Mouse (Mus musculus) induced T-regulatory cell, adult 2 months (primary cell): Measurements from ENCODE around the gene Hspb9.

Source experiments
- DNase-seq: peaks from one replicate; pipeline ENCODE4 v3.0.0-alpha.2; 2012; ENCODE audit warnings: low read depth

The Hspb9 gene

DNA sequence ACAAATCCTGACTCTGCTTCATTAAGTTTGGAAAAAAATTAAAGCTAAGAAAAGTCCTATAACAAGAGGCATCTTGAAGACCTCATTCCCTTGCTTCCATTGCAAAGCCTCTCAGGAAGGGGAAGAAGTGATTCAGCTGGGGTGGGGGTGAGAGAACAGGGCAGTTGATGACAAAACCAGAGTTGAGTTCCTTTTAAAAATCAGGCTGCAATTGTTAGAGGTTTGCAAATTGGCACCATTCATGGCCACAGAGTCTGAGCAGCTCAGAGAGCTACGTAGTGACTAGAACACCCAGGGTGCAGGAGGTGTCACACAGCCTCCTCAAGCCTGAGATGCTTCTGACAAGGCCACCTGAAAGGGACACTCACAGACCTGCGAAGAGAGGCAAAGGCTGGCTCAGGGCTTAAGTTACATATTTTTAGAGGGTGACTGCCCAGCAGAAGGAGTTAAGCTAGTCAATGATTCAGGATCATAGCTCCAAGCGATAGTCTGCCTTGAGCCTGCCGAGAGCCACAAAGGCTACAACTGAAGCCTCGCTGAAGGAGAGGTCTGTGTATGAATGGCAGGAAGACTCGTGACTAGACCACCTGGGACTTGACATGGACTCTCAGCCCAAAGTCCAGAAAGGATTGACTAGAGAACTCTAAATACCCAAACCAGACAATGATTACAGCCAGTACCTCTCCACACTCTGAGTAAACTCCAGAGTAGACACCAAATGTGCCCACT, 17.0 kb downstream of the Hspb9 start:
- no peak for DNase-seq

DNA sequence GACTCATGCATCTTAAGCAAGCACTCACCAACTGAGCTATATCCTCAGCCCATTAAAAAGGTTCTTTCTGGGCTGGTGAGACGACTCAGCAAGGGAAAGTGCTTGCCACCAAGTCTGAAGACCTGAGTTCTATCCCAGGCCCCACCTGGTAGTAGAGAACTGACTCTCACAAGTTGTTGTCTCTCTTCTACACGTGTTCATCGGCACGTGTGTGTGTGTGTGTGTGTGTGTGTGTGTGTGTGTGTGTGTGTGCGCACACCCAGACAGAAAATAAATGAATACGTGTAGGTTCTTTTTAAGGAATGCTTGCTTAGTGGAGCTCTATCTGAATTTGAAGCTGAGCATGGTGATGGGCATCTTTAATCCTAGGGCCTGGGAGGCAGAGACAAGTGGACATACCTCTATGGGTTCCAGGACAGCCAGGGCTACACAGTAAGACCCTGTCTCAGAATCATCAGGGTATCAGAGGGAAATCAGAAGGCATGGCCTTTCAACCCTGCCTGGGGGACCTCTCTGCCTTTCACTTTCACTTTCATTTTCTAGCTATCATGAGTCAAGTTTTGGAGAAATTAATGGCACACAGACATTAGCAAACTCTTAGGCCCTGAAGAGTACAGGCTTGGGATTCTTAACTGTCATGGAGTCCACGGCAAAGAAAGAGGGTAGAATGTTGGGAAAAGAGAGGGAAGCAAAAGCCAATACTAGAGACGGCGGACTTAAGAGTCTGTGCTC, 21.6 kb downstream of the Hspb9 start:
- DNase-seq = peak; percentile 83

GRCm38 (mm10) chr11:100735954-100736745, 22.5 kb downstream of the Hspb9 start:
- DNase-seq = peak; percentile 62

DNA sequence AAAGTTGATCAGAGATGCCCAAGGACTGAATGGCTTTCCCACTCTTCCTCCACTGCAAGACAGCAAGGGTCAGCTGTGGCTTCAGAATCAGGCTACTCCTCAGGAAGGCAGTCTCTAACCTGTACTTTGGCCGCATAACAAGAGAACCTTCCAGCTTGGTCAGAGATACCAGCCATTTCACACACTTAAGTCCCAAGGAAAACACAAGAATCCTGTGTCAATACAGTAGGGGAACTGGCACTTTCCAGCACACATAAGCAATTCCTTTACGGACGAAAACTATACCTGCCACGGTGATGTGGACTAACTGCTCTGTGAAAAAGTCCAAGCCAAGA, 23.1 kb downstream of the Hspb9 start:
- DNase-seq = no peak

DNA sequence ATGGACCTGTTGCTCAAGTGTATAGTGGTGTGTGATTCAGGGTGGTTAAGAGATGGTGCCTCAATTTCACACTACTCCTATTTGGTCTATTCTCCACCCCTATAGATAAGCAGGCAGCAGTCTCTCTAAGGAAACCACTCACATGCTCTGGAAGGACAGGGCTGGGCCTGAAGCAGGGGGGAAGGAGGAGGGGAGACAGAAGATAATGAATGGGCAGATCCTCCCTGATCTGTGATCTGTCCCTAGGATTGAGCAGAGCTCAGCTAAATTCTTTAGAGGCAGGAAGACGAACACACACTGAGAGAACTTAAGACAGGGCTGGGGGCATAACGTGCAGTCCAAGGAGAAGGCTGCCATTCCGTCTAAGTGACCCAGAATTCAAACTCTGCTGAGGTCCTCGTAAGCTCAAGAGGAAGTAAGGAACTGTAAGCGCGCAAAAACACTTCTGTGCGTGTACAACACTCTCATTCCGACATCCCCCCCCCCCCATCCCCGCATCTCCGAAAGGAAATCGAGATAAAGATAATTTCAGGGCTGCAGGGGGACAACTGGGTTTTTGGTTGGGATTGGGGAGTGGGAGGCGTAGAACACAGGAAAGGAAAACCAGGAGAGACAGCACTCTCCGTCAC, 23.6 kb downstream of the Hspb9 start:
- DNase-seq = peak; percentile 55

DNA sequence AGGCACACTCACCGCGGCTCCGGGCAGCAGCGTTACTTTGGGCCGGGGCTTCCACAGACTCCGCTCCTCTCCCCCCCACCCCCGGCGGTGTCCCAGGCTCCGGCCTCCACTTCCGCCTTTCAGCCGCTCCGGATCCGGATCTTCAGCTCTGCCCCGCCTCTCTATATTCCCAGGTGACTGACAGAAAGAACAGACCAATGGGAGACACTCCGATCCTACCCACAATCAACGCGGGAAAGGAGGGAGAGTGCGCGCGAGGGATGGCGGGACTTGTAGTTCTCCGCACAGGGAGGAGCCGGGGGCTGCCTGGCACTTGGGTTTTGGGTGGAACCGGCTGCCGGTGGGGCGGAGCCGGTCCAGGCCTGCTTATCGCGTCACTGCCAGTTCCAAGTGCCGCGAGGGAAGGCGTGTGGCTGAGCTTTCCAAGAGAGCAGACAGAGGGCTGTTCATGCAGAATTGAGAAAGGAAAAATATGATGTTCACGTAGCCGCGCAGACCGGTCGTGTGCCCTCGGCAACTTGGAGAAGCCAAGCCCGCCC, 24.5 kb downstream of the Hspb9 start, which contains the start of gene Rab5c:
Gene Rab5c, minus strand, starts transcription at position 150 of the 539 bp plus-strand sequence.
- DNase-seq = peak; percentile 99

- DNase-seq = no peak
Observed at GRCm38 (mm10) chr11:100738749-100739148, 25.1 kb downstream of the Hspb9 start.

DNA sequence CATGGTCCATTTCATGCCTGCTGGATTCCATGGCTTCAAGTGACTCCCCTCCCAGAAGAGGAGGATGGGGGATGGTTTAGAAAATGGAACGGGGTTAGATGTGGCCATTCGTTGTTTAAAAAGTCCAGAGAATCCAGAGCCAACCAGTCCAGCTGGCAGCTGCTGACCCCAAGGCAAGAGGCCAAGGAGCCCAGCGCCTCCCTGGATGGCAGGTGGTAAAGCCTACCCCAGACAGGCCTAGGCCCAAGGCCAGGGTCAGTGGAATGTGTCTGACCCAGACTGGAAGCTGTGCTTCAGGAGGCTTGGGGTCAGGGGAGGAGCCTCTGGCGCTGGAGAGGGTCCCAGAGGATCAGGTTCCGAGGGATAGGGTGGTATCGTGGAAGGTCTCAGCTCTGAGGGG, 27.7 kb downstream of the Hspb9 start:
- DNase-seq = no peak

DNA sequence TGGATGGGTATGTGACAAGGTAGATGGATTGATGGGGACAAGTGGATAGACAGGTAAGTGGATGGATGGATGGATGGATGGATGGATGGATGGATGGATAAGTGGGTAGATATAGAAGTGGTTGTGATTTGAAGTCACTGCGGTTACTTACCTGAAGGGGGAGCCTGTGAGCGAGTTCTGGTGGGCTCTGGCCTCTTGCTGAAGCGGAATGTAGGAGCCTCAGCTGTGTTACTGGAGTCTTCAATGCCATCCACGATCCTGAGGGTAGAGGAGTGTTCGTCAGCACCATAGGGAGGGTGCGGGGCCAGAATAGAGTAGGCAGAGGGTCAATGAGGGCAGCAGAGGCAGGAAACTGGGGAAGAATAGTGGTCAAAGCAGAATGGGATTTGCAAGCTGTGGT, 31.4 kb downstream of the Hspb9 start:
- peak; percentile 79 for DNase-seq

GRCm38 (mm10) chr11:100746546-100746945, 32.9 kb downstream of the Hspb9 start:
- DNase-seq = no peak

GRCm38 (mm10) chr11:100747114-100747513, 33.5 kb downstream of the Hspb9 start:
- no peak for DNase-seq

- no peak for DNase-seq
Observed at GRCm38 (mm10) chr11:100748620-100749019, 35.0 kb downstream of the Hspb9 start.

DNA sequence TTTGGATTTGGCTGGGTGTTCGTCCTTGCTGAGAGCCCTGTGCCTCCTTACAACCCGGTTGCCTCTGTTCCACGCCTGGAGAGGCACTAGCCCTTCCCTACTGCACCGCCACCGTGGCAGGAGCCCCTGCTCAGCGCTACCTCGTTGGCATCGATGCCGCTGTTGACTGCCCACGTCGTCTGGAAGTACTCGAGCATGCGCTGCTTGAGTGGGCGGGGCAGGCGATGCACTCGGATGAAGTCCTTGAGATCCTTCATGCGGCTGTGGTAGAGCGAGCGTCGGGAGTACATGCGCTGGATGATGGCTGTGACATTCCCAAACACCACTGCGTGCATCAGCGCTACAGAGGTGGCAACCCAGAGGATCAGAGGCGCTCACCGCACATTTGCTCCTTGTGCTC, 35.8 kb downstream of the Hspb9 start:
- no peak for DNase-seq

DNA sequence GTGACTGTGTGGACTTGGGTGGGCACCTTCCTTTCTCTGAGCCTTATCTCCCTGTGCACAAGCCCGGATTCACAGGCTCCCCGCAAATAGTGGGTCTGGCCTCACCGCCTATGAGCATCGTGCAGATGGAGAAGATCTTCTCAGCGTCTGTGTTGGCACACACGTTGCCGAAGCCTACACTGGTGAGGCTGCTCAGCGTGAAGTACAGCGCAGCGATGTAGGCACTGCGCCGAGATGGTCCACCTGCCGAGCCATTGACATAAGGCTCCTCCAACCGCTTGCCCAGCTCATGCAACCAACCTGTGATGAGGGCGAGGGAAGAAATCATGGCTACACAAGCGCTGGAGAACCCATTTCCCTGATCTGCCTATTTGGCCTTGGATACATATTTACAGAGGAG, 36.5 kb downstream of the Hspb9 start:
- DNase-seq = no peak

DNA sequence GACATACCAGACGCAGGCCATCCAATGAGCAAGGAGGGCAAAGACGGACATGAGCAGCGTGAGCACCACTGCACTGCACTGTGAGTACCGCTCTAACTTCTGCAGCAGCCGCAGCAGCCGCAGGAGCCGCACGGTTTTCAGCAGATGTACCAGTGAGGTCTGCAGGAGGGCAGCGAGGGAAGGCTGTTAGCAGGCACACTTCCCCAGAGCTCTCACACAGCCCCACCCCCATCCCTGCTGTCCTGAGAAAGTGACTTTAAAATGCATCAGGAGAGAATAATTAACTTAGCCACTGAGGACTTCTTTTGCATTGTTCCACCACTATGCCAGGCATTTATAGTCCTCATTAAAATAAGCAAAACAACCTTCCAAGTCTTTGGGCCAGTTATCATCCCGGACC, 38.6 kb downstream of the Hspb9 start:
- DNase-seq = no peak

DNA sequence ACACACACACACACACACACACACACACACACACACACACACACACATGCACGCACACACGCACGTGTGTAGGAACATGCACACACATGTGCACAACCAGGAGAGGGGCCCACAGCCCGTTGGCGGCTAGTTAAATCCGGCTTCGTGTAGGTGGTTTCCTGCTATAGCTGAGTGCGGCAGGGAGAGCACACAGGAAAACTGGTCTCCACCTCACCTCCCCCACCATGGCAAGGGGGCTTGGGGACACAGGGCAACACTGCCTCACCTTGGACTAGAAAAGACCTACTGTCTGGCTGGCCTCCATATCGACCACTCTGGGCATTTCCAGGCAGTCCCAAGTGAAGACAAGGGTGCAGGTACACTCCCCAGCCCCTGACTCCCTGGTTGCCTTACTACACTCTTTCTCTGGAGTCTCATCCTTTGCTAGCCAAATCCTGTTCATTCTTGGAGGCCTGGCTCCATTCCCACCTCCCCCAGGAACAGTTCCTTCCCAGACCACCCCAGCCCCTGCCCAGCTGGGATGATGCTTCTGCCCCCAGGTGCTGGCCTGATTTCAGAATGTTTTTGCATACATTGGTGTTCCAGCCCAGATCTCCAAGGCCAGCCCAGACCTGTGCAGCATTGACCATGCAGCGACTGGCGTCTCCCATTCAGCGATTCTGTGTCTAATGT, 40.5 kb downstream of the Hspb9 start:
- no peak for DNase-seq

- no peak for DNase-seq
Observed at GRCm38 (mm10) chr11:100754693-100755057, 41.0 kb downstream of the Hspb9 start.

DNA sequence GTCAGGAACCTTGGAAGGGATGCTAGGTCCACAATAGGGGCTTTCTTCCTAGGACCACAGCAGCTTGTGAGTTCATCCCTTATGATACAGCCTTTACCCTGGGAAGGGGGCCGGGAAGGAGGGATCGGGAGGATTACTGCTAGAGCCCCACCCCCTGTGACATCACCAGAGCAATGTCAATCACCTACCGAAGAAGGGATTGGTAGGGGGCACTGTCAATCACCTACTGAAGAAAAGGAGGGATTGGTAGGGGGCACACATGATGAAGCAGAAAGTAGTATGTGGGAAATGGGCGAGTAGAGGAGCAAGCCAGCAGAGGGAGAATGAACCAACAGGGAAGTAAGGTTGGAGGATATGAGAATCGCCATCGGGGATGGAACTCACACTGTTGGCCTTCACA, 42.8 kb downstream of the Hspb9 start:
- DNase-seq = no peak

DNA sequence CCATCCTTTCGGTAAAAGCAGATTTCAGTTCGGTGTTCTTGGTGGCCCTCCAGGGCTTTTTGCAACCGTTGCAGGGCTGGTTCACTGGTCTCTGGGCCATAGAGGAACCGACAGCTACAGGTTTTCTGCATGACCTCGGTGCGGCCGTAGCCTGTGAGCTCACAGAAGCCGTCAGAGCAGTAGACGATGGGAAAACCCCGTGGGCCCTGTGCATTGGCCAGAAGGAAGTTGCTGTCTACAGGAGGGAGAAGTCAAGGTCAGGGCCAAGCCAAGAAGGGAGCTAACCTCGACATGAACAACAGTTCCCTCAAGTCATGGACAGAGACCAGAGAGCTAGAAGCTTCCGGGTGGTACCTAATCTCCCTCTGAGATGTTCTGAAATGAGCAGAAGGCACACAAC, 43.9 kb downstream of the Hspb9 start:
- DNase-seq = peak; percentile 45

DNA sequence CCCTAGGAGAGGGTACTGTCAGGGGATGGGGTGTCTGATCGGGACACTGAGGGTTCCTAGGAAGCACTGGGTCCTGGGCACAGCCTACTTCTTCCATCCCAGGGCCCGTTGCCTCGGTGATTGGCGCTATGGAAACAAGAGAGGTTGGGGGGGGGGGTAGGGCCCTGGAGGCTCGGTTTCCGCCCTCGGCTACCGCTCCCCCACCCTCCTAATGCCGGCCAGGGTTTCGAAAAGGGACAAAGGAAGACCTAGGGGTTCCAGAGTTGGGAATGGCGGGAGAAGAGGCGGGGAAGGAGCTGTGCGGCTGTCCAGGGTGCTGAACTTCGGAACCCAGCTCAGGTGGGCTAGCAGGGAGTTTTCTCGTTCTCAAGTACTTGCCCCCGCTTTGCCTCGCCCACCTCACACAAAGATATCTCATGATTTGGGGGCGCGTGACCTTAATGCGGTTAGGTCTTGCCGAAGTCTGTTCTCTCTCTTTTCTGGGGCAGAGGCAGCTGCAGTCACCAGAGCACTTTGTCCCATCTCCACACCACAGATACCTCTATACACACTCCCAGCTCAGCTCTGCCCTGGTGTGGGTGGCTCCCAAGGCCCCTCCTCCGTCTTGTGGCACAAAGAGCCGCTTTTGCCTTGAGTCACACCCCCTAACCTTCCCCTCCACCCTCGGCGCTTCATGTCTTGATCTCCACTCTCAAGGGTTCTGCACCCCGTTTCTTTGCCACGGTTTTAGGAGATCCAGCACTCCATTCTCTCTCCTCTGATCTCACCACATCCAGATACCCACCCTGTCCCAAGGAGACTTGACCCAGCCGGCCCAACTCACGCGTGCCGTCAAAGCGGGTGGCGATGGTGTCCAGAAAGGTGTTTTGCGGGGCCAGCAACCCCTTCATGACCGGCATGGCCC, 45.3 kb downstream of the Hspb9 start:
- DNase-seq = peak; percentile 68
